Mouse (Mus musculus): Measurements from ENCODE around the gene Ptprm. TPM values are rescaled to one million over a fixed set of nuclear protein-coding genes. Genes with fewer than 3 reads are reported as not detected.

Ptprm gene
- total RNA-seq, 1 experiment from 2014 or later: not detected

GRCm38 (mm10) chr17:67011836-67012583 lies 342.2 kb downstream of the Ptprm start:
- ATAC-seq (replicated peaks in 1 of 2; ENCODE audit: insufficient read depth in 1 of 2, low FRiP score in 2 of 2, low TSS enrichment in 1 of 2, low read depth in 1 of 2, poor library complexity in 2 of 2, severe bottlenecking in 2 of 2): no peak

DNA sequence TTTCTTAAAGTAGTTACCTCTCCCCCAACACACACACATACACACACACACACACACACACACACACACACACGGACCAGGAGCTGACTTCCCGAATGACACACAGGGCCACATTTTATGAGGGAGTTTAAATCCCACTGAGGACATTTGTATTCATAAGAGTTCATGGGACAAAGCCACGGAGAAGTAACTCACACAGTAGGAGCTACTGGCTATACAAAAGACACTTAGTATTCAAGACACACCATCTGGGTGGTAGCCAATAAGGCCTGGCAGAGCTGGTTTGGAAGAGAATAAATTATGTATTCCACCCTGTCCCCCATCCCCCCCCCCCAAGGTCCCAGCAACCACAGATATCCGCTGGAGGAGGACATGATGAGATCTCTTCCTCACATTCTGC lies 344.1 kb downstream of the Ptprm start:
- no peak for ATAC-seq (replicated peaks in 1 of 2; ENCODE audit: insufficient read depth in 1 of 2, low FRiP score in 2 of 2, low TSS enrichment in 1 of 2, low read depth in 1 of 2, poor library complexity in 2 of 2, severe bottlenecking in 2 of 2)

GRCm38 (mm10) chr17:67008137-67008536 lies 346.1 kb downstream of the Ptprm start:
- no peak for ATAC-seq (replicated peaks in 1 of 2; ENCODE audit: insufficient read depth in 1 of 2, low FRiP score in 2 of 2, low TSS enrichment in 1 of 2, low read depth in 1 of 2, poor library complexity in 2 of 2, severe bottlenecking in 2 of 2)

GRCm38 (mm10) chr17:67006740-67007385 lies 347.4 kb downstream of the Ptprm start:
- ATAC-seq (replicated peaks in 1 of 2; ENCODE audit: insufficient read depth in 1 of 2, low FRiP score in 2 of 2, low TSS enrichment in 1 of 2, low read depth in 1 of 2, poor library complexity in 2 of 2, severe bottlenecking in 2 of 2): no peak

GRCm38 (mm10) chr17:66996882-66997281 lies 357.4 kb downstream of the Ptprm start:
- no peak for ATAC-seq (replicated peaks in 1 of 2; ENCODE audit: insufficient read depth in 1 of 2, low FRiP score in 2 of 2, low TSS enrichment in 1 of 2, low read depth in 1 of 2, poor library complexity in 2 of 2, severe bottlenecking in 2 of 2)

- no peak for ATAC-seq (replicated peaks in 1 of 2; ENCODE audit: insufficient read depth in 1 of 2, low FRiP score in 2 of 2, low TSS enrichment in 1 of 2, low read depth in 1 of 2, poor library complexity in 2 of 2, severe bottlenecking in 2 of 2)
Observed at GRCm38 (mm10) chr17:66996016-66996415, 358.2 kb downstream of the Ptprm start.

GRCm38 (mm10) chr17:66991815-66992214 lies 362.4 kb downstream of the Ptprm start:
- ATAC-seq (replicated peaks in 1 of 2; ENCODE audit: insufficient read depth in 1 of 2, low FRiP score in 2 of 2, low TSS enrichment in 1 of 2, low read depth in 1 of 2, poor library complexity in 2 of 2, severe bottlenecking in 2 of 2): no peak

DNA sequence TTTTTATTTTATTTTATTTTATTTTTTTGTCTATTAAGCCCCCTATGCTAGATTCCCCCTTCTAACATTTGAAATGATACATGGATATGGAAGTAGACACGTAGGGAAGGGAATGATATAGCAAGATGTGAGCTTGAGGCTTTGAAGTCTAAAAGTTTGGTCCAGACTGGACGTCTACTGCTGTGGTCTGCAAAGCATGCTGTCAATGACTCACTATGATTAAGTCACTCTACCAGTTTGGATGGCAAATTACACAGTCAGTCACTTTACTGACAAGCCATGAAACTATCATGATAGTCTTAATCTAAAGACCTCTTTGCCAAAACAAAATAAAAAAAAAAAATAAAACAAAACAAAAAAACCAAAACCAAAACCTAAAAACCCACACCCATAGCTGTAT lies 363.5 kb downstream of the Ptprm start:
- ATAC-seq (replicated peaks in 1 of 2; ENCODE audit: insufficient read depth in 1 of 2, low FRiP score in 2 of 2, low TSS enrichment in 1 of 2, low read depth in 1 of 2, poor library complexity in 2 of 2, severe bottlenecking in 2 of 2): no peak

- ATAC-seq (replicated peaks in 1 of 2; ENCODE audit: insufficient read depth in 1 of 2, low FRiP score in 2 of 2, low TSS enrichment in 1 of 2, low read depth in 1 of 2, poor library complexity in 2 of 2, severe bottlenecking in 2 of 2): no peak
Observed at GRCm38 (mm10) chr17:66988014-66988413, 366.2 kb downstream of the Ptprm start.

- ATAC-seq (replicated peaks in 1 of 2; ENCODE audit: insufficient read depth in 1 of 2, low FRiP score in 2 of 2, low TSS enrichment in 1 of 2, low read depth in 1 of 2, poor library complexity in 2 of 2, severe bottlenecking in 2 of 2): no peak
Observed at GRCm38 (mm10) chr17:66981649-66982048, 372.6 kb downstream of the Ptprm start.

DNA sequence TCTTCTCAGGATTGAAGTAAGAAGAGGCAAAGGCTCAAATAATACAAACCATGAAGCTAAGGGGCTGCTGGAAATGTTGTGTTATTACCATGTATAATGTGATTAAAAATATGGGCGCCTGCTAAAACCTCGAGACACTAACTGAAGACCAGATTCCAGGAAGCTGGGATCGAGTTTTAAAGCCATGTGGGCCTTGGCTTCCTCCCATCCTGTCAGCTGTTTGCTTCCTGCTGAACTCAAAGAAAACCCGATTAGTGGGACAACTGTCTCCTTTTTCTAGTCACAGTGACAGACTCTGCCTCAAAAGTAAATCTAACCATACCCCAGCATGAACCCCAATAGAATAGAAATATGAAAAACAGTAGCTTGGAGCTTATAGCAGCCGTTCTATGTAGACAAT lies 374.3 kb downstream of the Ptprm start:
- ATAC-seq (replicated peaks in 1 of 2; ENCODE audit: insufficient read depth in 1 of 2, low FRiP score in 2 of 2, low TSS enrichment in 1 of 2, low read depth in 1 of 2, poor library complexity in 2 of 2, severe bottlenecking in 2 of 2): no peak

GRCm38 (mm10) chr17:66976490-66976889 lies 377.8 kb downstream of the Ptprm start:
- no peak for ATAC-seq (replicated peaks in 1 of 2; ENCODE audit: insufficient read depth in 1 of 2, low FRiP score in 2 of 2, low TSS enrichment in 1 of 2, low read depth in 1 of 2, poor library complexity in 2 of 2, severe bottlenecking in 2 of 2)

DNA sequence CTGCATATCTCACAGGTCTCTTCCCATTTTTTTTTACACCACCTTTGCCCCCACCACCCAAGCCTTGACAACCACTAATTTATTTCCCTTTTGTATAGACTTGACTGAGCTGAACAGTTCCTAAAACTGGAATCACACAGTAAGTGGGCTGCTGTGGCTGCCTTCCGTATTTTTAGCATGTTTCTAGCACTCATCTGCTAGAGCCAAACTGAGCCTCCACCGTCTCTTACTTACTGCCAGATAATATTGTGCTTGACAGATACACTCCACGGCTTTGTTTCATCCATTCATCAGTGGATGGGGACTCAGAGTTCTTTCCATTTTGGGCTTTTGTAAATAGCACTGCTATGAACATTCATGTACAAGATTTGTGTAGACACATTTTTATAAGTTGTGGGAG lies 381.3 kb downstream of the Ptprm start:
- ATAC-seq (replicated peaks in 1 of 2; ENCODE audit: insufficient read depth in 1 of 2, low FRiP score in 2 of 2, low TSS enrichment in 1 of 2, low read depth in 1 of 2, poor library complexity in 2 of 2, severe bottlenecking in 2 of 2): no peak

- ATAC-seq (replicated peaks in 1 of 2; ENCODE audit: insufficient read depth in 1 of 2, low FRiP score in 2 of 2, low TSS enrichment in 1 of 2, low read depth in 1 of 2, poor library complexity in 2 of 2, severe bottlenecking in 2 of 2): no peak
Observed at GRCm38 (mm10) chr17:66960986-66961385, 393.3 kb downstream of the Ptprm start.

GRCm38 (mm10) chr17:66960557-66960956 lies 393.7 kb downstream of the Ptprm start:
- no peak for ATAC-seq (replicated peaks in 1 of 2; ENCODE audit: insufficient read depth in 1 of 2, low FRiP score in 2 of 2, low TSS enrichment in 1 of 2, low read depth in 1 of 2, poor library complexity in 2 of 2, severe bottlenecking in 2 of 2)

- no peak for ATAC-seq (replicated peaks in 1 of 2; ENCODE audit: insufficient read depth in 1 of 2, low FRiP score in 2 of 2, low TSS enrichment in 1 of 2, low read depth in 1 of 2, poor library complexity in 2 of 2, severe bottlenecking in 2 of 2)
Observed at GRCm38 (mm10) chr17:66959815-66960214, 394.4 kb downstream of the Ptprm start.

GRCm38 (mm10) chr17:66958766-66959165 lies 395.5 kb downstream of the Ptprm start:
- ATAC-seq (replicated peaks in 1 of 2; ENCODE audit: insufficient read depth in 1 of 2, low FRiP score in 2 of 2, low TSS enrichment in 1 of 2, low read depth in 1 of 2, poor library complexity in 2 of 2, severe bottlenecking in 2 of 2): no peak

DNA sequence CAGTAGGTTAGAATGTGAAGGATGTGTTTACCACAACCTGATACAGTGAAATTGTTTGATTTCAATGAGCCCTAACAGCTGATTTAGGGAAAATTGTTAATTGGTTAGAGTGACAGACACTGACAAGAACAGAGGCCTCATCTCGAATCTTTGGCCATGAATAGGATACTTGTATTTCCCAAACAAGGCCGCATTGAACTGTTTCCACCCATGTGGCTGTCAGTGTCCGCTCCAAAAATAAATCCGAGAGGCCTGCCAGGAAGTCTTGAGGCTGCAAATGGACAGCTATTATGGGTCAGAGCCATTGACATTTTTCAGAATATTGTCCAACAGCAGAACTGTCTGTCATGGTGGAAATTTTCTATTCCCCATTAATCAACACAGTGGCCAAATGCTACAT lies 409.8 kb downstream of the Ptprm start:
- no peak for ATAC-seq (replicated peaks in 1 of 2; ENCODE audit: insufficient read depth in 1 of 2, low FRiP score in 2 of 2, low TSS enrichment in 1 of 2, low read depth in 1 of 2, poor library complexity in 2 of 2, severe bottlenecking in 2 of 2)

DNA sequence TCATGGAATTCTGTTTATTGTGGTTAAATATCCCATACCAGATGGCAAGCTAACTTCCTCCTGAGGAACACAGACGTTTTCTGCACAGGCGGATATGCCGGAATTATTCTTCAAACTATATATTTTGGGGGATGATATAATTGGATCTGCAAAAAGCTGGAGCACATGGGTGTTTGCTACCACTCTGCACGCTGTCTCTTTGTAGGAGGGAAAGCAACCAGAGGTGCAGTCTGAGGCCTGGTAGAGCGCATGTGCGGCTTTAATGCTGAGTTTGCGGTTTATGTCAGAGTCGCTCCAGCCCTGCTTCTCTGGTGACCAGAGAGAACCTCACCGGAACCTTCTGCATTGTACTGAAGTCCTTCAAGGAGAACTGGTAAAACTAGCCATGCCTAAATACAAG lies 410.7 kb downstream of the Ptprm start:
- ATAC-seq (replicated peaks in 1 of 2; ENCODE audit: insufficient read depth in 1 of 2, low FRiP score in 2 of 2, low TSS enrichment in 1 of 2, low read depth in 1 of 2, poor library complexity in 2 of 2, severe bottlenecking in 2 of 2): no peak

Measured in hematopoietic stem cell, adult 5-6 weeks (primary cell).